Mouse (Mus musculus): Measurements from ENCODE around the gene Hsf2bp.

DNA sequence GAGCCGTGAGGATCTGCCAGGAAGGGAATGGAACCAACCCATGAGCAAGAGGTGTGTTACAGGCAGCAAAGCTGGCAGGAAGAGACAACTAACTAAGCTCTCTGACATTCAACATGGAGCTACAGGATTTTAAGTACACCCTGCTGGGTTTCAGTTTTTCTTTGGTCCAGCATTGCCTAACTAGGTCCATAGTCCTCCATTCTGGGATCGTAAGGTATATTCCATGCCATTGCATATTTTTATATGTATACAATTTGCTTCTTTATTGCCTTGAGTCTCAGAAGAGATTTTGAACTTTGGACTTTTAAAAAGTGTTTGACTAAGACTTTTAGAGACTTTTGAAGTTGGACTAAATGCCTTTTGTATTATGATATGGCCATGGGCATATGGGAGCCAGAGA, 47.1 kb downstream of the Hsf2bp start:
- TF ChIP-seq CTCF (conservative IDR thresholded peaks at IDR 0.05 in 1 of 2, IDR thresholded peaks at IDR 0.05 in 1 of 2; ENCODE audit: low read depth in 2 of 2, low read length in 2 of 2) (no peak), USF2 (conservative IDR thresholded peaks at IDR 0.05; ENCODE audit: low read depth, low read length) (no peak), EP300 (IDR thresholded peaks at IDR 0.05; ENCODE audit: low read length) (no peak), POLR2A (IDR thresholded peaks at IDR 0.05; ENCODE audit: low read depth, low read length) (no peak), ELF1 (IDR thresholded peaks at IDR 0.05; ENCODE audit: low read depth, low read length) (no peak), ZKSCAN1 (IDR thresholded peaks at IDR 0.05; ENCODE audit: borderline replicate concordance, low read depth, low read length) (no peak), RCOR1 (conservative IDR thresholded peaks at IDR 0.05; ENCODE audit: low read depth, low read length) (no peak)

Data from CH12.LX (cell line).